Mouse (Mus musculus) liver, adult 2 months (tissue): ENCODE data around the gene Gimap9. TPM values are rescaled to one million over a fixed set of nuclear protein-coding genes. Genes with fewer than 3 reads are reported as not detected.

Source experiments
- DNase-seq: peaks from one replicate; pipeline ENCODE4 v3.0.0-alpha.2; 2011; ENCODE audit warnings: low read depth, low spot score; ENCODE audit errors: extremely low read depth
- H3K27ac ChIP-seq: fragments of 200-500 bp; replicated peaks from 2 replicates; pipeline ENCODE4 v1.5.1; 2012; ENCODE audit warnings: low read depth, mild to moderate bottlenecking, control low read depth, inconsistent platforms, low read length; ENCODE audit not compliant: insufficient read depth
- H3K27me3 ChIP-seq: fragments of 200-500 bp; 2 replicates; pipeline ENCODE4 v1.6.1; 2012; ENCODE audit warnings: mild to moderate bottlenecking, moderate library complexity, low read length, inconsistent platforms; ENCODE audit not compliant: control insufficient read depth, insufficient read depth
- H3K36me3 ChIP-seq: fragments of 200-500 bp; 2 replicates; pipeline ENCODE4 v1.6.1; 2012; ENCODE audit warnings: low read length, inconsistent platforms; ENCODE audit not compliant: control insufficient read depth, insufficient read depth
- H3K4me1 ChIP-seq: fragments of 200-500 bp; 2 replicates; pipeline ENCODE4 v1.6.1; 2011; ENCODE audit warnings: low read length; ENCODE audit not compliant: control insufficient read depth, insufficient read depth
- H3K4me3 ChIP-seq: fragments of 200-500 bp; 2 replicates; pipeline ENCODE4 v1.5.1; 2011; ENCODE audit warnings: low read depth, mild to moderate bottlenecking, control low read depth, low read length, moderate library complexity; ENCODE audit not compliant: insufficient read depth
- H3K79me2 ChIP-seq: fragments of 200-500 bp; 2 replicates; pipeline ENCODE4 v1.6.1; 2012; ENCODE audit warnings: inconsistent platforms, mild to moderate bottlenecking, low read length, moderate library complexity; ENCODE audit not compliant: control insufficient read depth, insufficient read depth
- H3K9ac ChIP-seq: fragments of 200-500 bp; 2 replicates; pipeline ENCODE4 v1.6.1; 2012; ENCODE audit warnings: low read depth, mild to moderate bottlenecking, control low read depth, inconsistent platforms, low read length
- CTCF ChIP-seq: fragments of 200-500 bp; IDR thresholded peaks from 2 replicates; pipeline ENCODE4 v1.5.1; 2011; ENCODE audit warnings: low read depth, low read length, control low read depth
- POLR2A ChIP-seq: fragments of 200-500 bp; IDR thresholded peaks from 2 replicates; pipeline ENCODE4 v1.6.1; 2011; ENCODE audit warnings: low read length, control low read depth; ENCODE audit not compliant: insufficient read depth; ENCODE audit errors: extremely low read depth
- WGBS: fragments of 180-500 bp; shearing (Covaris S2); methylation state at CpG from one replicate; pipeline ENCODE4 v1.1.7; 2018; 5-methylcytosine and 5-hydroxymethylcytosine counted together
- polyA plus RNA-seq: library from polyadenylated mRNA; depleted of rRNA; stranded (reverse); fragments of >200 nt; gene quantifications from 2 replicates; pipeline ENCODE4 v1.2.3, GENCODE M21; 2012; rRNA removed
- total RNA-seq: library from RNA; depleted of rRNA; stranded (reverse); fragments of >200 nt; gene quantifications from 2 replicates; pipeline ENCODE4 v1.2.3, GENCODE M21; 2014; rRNA removed

Gene Gimap9
- total and polyA plus RNA-seq, 2 experiments: 4.2 to 12.2 TPM

GRCm38 (mm10) chr6:48725476-48725875 lies 49.5 kb downstream of the Gimap9 start:
- DNase-seq: no peak
- no peaks in the 10 kb centered on the region for H3K36me3 ChIP-seq
- H3K27me3 ChIP-seq: no peaks in the 10 kb centered on the region
- H3K79me2 ChIP-seq: no peaks in the 10 kb centered on the region
- 11% methylated on average over 1 of the region's 1 CpGs for WGBS
- H3K4me3 ChIP-seq: no peak overlapping the region
- H3K27ac ChIP-seq: no peak overlapping the region
- H3K9ac ChIP-seq: no peak overlapping the region
- H3K4me1 ChIP-seq: no peaks in the 10 kb centered on the region
- TF ChIP-seq CTCF: no peak
- TF ChIP-seq POLR2A: no peak

GRCm38 (mm10) chr6:48727761-48728160 lies 51.8 kb downstream of the Gimap9 start:
- TF ChIP-seq POLR2A: no peak
- TF ChIP-seq CTCF: no peak
- Histone ChIP-seq H3K4me3 (no peak overlapping the region), H3K9ac (no peak overlapping the region), H3K27me3 (no peaks in the 10 kb centered on the region), H3K36me3 (no peaks in the 10 kb centered on the region), H3K4me1 (no peaks in the 10 kb centered on the region), H3K27ac (no peak overlapping the region), H3K79me2 (no peaks in the 10 kb centered on the region)
- 87% methylated on average over 5 of the region's 5 CpGs for WGBS
- no peak for DNase-seq

Other genes starting within 250 kb of the Gimap9 start
- 13.9 and 15.9 TPM in 2 replicates for gene Zfp467, start 230.3 kb upstream of the Gimap9 start, total RNA-seq
- gene Zfp467, start 230.3 kb upstream of the Gimap9 start, polyA plus RNA-seq: 23.0 and 25.7 TPM in 2 replicates
- gene Sspo, start 227.9 kb upstream of the Gimap9 start, total RNA-seq: 0.47 and 0.83 TPM in 2 replicates
- gene Sspo, start 227.9 kb upstream of the Gimap9 start, polyA plus RNA-seq: 1.5 and 2.0 TPM in 2 replicates
- gene Atp6v0e2, start 138.5 kb upstream of the Gimap9 start, total RNA-seq: 0.37 and 0.47 TPM in 2 replicates
- 0.96 and 1.7 TPM in 2 replicates for gene Atp6v0e2, start 138.5 kb upstream of the Gimap9 start, polyA plus RNA-seq
- gene Lrrc61, start 121.3 kb upstream of the Gimap9 start, total RNA-seq: 3.2 and 3.3 TPM in 2 replicates
- 8.5 and 10.1 TPM in 2 replicates for gene Lrrc61, start 121.3 kb upstream of the Gimap9 start, polyA plus RNA-seq
- 1,102 and 1,282 TPM in 2 replicates for gene Rarres2, start 103.3 kb upstream of the Gimap9 start, total RNA-seq
- gene Rarres2, start 103.3 kb upstream of the Gimap9 start, polyA plus RNA-seq: 1,074 and 1,160 TPM in 2 replicates
- not detected in 2 replicates for gene Gm45021, start 86.5 kb upstream of the Gimap9 start, total RNA-seq
- gene Gm45021, start 86.5 kb upstream of the Gimap9 start, polyA plus RNA-seq: not detected in 2 replicates
- gene Repin1, start 82.2 kb upstream of the Gimap9 start, total RNA-seq: 31.1 and 47.2 TPM in 2 replicates
- 73.6 and 74.7 TPM in 2 replicates for gene Repin1, start 82.2 kb upstream of the Gimap9 start, polyA plus RNA-seq
- not detected in 2 replicates for gene Gm44965, start 82.2 kb upstream of the Gimap9 start, total RNA-seq
- not detected in 2 replicates for gene Gm44965, start 82.2 kb upstream of the Gimap9 start, polyA plus RNA-seq
- gene Zfp775, start 74.1 kb upstream of the Gimap9 start, total RNA-seq: 0.83 and 1.5 TPM in 2 replicates
- 2.0 and 2.4 TPM in 2 replicates for gene Zfp775, start 74.1 kb upstream of the Gimap9 start, polyA plus RNA-seq
- gene AI854703, start 49.4 kb upstream of the Gimap9 start, total RNA-seq: under 0.01 TPM in 2 replicates
- gene AI854703, start 49.4 kb upstream of the Gimap9 start, polyA plus RNA-seq: 0.06 and 0.10 TPM in 2 replicates
- 6.1 and 6.4 TPM in 2 replicates for gene Gimap8, start 28.9 kb upstream of the Gimap9 start, total RNA-seq
- 1.0 and 1.4 TPM in 2 replicates for gene Gimap8, start 28.9 kb upstream of the Gimap9 start, polyA plus RNA-seq
- gene Gimap4, start 8.4 kb downstream of the Gimap9 start, total RNA-seq: 11.9 and 15.1 TPM in 2 replicates
- gene Gimap4, start 8.4 kb downstream of the Gimap9 start, polyA plus RNA-seq: 3.9 and 5.5 TPM in 2 replicates
- 13.9 and 19.1 TPM in 2 replicates for gene Gimap6, start 32.1 kb downstream of the Gimap9 start, total RNA-seq
- 2.6 and 2.8 TPM in 2 replicates for gene Gimap6, start 32.1 kb downstream of the Gimap9 start, polyA plus RNA-seq
- not detected in 2 replicates for gene Gm28053, start 42.5 kb downstream of the Gimap9 start, total RNA-seq
- gene Gm28053, start 42.5 kb downstream of the Gimap9 start, polyA plus RNA-seq: not detected in 2 replicates
- 0.37 and 0.47 TPM in 2 replicates for gene Gimap7, start 42.5 kb downstream of the Gimap9 start, total RNA-seq
- gene Gimap7, start 42.5 kb downstream of the Gimap9 start, polyA plus RNA-seq: 0.19 and 0.35 TPM in 2 replicates
- 4.1 and 5.0 TPM in 2 replicates for gene Gimap1, start 62.9 kb downstream of the Gimap9 start, total RNA-seq
- gene Gimap1, start 62.9 kb downstream of the Gimap9 start, polyA plus RNA-seq: 2.5 TPM in 2 replicates
- 1.2 and 3.3 TPM in 2 replicates for gene Gimap5, start 70.1 kb downstream of the Gimap9 start, total RNA-seq
- gene Gimap5, start 70.1 kb downstream of the Gimap9 start, polyA plus RNA-seq: 2.8 and 3.3 TPM in 2 replicates
- 1.7 and 1.9 TPM in 2 replicates for gene Gimap3, start 94.7 kb downstream of the Gimap9 start, total RNA-seq
- 1.5 and 3.1 TPM in 2 replicates for gene Gimap3, start 94.7 kb downstream of the Gimap9 start, polyA plus RNA-seq
- gene Tmem176a, start 164.8 kb downstream of the Gimap9 start, total RNA-seq: 71.4 and 98.0 TPM in 2 replicates
- 225 and 241 TPM in 2 replicates for gene Tmem176a, start 164.8 kb downstream of the Gimap9 start, polyA plus RNA-seq
- gene Tmem176b, start 165.4 kb downstream of the Gimap9 start, total RNA-seq: 92.9 and 152 TPM in 2 replicates
- gene Tmem176b, start 165.4 kb downstream of the Gimap9 start, polyA plus RNA-seq: 392 and 394 TPM in 2 replicates
- 0.09 and 0.20 TPM in 2 replicates for gene Aoc1, start 196.8 kb downstream of the Gimap9 start, total RNA-seq
- 0.14 and 0.17 TPM in 2 replicates for gene Aoc1, start 196.8 kb downstream of the Gimap9 start, polyA plus RNA-seq